13 mouse cellular contexts compared by ENCODE assay signal in the genomic region with DNA sequence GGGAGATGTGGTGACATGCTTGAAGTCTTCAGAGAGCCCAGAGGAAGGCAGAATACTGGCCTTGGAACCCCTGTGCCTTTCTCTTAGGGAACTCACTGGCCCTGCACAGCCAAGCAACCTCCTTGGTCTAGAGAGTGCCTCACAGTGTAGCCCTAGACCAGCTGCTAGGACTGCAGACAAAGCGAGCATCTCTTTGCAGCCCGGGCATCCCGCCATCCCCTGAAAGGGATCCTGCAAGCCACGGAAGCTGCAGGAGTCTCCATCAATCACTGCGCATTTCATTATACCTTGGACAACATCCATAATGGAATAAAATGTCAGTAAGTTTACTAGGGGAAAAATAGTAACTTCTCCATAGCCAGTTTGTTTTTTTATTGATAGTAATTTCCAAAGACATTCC. TPM values are rescaled to one million over a fixed set of nuclear protein-coding genes. Genes with fewer than 3 reads are reported as not detected.
DNase-seq lines count a peak whose midpoint lies in the region; ATAC-seq lines count a peak whose summit lies in the region.
"Had no signal": no experiment of that assay in that cellular context is flagged by ENCODE, and none has a peak within 500 bp of the region (broad histone marks: within the 10 kb centered on the region; RNA-seq: fewer than 3 reads in every experiment).

No protein-coding gene starts in this region.

- H3K4me3 ChIP-seq in embryonic facial prominence, embryonic 14.5 days (ENCODE audit: low read depth, low read length) = no peak overlapping the region
- H3K4me3 ChIP-seq in embryonic facial prominence, embryonic 10.5 days = no peak overlapping the region
- H3K4me3 ChIP-seq: heart, adult 2 months; liver, embryonic 13.5 days; myocyte had no signal

- H3K4me2 ChIP-seq in embryonic facial prominence, embryonic 14.5 days (ENCODE audit: low read depth, low read length) = no peak overlapping the region
- H3K4me2 ChIP-seq: liver, embryonic 13.5 days had no signal

- intact Hi-C loops in left cerebral cortex, postnatal 14 days (cut with DNase I) = no loop called here

- DNase-seq in embryonic facial prominence, embryonic 14.5 days (ENCODE audit: low spot score) = peak; percentile 71
- no peak for DNase-seq in embryonic facial prominence, embryonic 10.5 days (ENCODE audit: low spot score)
- peak; percentile 68 for DNase-seq in right cerebral cortex, postnatal 4 days
- no peak for DNase-seq in right cerebral cortex, postnatal 14 days
- peak; percentile 56 to 57 for DNase-seq in left cerebral cortex, postnatal 14 days (ENCODE audit: low spot score in 2 of 2)
- no peak for DNase-seq in lung, postnatal 14 days
- DNase-seq in thymus, postnatal 25 days = no peak
- no peak for DNase-seq in heart, postnatal 4 days
- DNase-seq: heart, adult 2 months; liver, embryonic 13.5 days had no signal

- H3K9me3 ChIP-seq in embryonic facial prominence, embryonic 14.5 days (ENCODE audit: control insufficient read depth, low read length) = no peaks in the 10 kb centered on the region
- no peaks in the 10 kb centered on the region for H3K9me3 ChIP-seq in embryonic facial prominence, embryonic 10.5 days
- H3K9me3 ChIP-seq: liver, embryonic 13.5 days had no signal

- no peaks in the 10 kb centered on the region for H3K36me3 ChIP-seq in embryonic facial prominence, embryonic 14.5 days (ENCODE audit: control insufficient read depth, insufficient read depth, low read length)
- peaks cover 6% of the 10 kb centered on the region; the same call in 1 of the 2 replicates for H3K36me3 ChIP-seq in embryonic facial prominence, embryonic 10.5 days (replicated peaks)
- H3K36me3 ChIP-seq: liver, embryonic 13.5 days had no signal

- ATAC-seq in embryonic facial prominence, embryonic 14.5 days (ENCODE audit: low read depth) = peak; percentile 51

- H3K27ac ChIP-seq in embryonic facial prominence, embryonic 14.5 days (replicated peaks; ENCODE audit: low read depth, low read length) = no peak overlapping the region
- no peak overlapping the region for H3K27ac ChIP-seq in embryonic facial prominence, embryonic 10.5 days (replicated peaks)
- H3K27ac ChIP-seq: heart, adult 2 months; kidney, postnatal 0 days; liver, embryonic 13.5 days had no signal

- H3K27me3 ChIP-seq in embryonic facial prominence, embryonic 14.5 days (replicated peaks; ENCODE audit: control insufficient read depth, insufficient read depth, low read length) = no peaks in the 10 kb centered on the region
- no peaks in the 10 kb centered on the region for H3K27me3 ChIP-seq in embryonic facial prominence, embryonic 10.5 days (replicated peaks; ENCODE audit: low read depth, poor library complexity, severe bottlenecking)
- H3K27me3 ChIP-seq: liver, embryonic 13.5 days had no signal

- no peak overlapping the region for H3K9ac ChIP-seq in embryonic facial prominence, embryonic 14.5 days (ENCODE audit: low read depth, low read length)
- H3K9ac ChIP-seq: liver, embryonic 13.5 days had no signal

- H3K4me1 ChIP-seq in embryonic facial prominence, embryonic 14.5 days (ENCODE audit: control insufficient read depth, insufficient read depth, low read length) = no peaks in the 10 kb centered on the region
- peaks cover 20% of the 10 kb centered on the region for H3K4me1 ChIP-seq in embryonic facial prominence, embryonic 10.5 days
- H3K4me1 ChIP-seq: liver, embryonic 13.5 days had no signal

- 17% methylated on average over 5 of the region's 5 CpGs for WGBS in embryonic facial prominence, embryonic 14.5 days
- WGBS in embryonic facial prominence, embryonic 10.5 days = 40% methylated on average over 5 of the region's 5 CpGs

RNA-seq across cellular contexts. Expression of a gene that starts 13.4 kb away (rescaled TPM):
- polyA plus RNA-seq in embryonic facial prominence, embryonic 14.5 days (2014; fragmentation: Nextera tagmentation; extraction: Ambion mirVana) = 5.0 and 5.2 TPM in 2 replicates
- 14.9 and 18.7 TPM in 2 replicates for polyA plus RNA-seq in embryonic facial prominence, embryonic 10.5 days (2016; fragmentation: Nextera tagmentation; extraction: Ambion mirVana)
- 10 to 100 TPM; 55.1 to 61.9 TPM for total RNA-seq in left cerebral cortex, postnatal 14 days (2021)
- total RNA-seq in heart, postnatal 4 days (2021) = 1 to 10 TPM; 9.6 TPM
- total RNA-seq: common myeloid progenitor, adult 5-6 weeks had no signal

Comparison
In these comparisons a context has a peak if more than half of its experiments do, and no peak if none do; other contexts are left out.
1. DNase-seq: peak in embryonic facial prominence, embryonic 14.5 days (single experiment), right cerebral cortex, postnatal 4 days (single experiment) and left cerebral cortex, postnatal 14 days (2 of 2); none in embryonic facial prominence, embryonic 10.5 days (single experiment), right cerebral cortex, postnatal 14 days (single experiment), lung, postnatal 14 days (single experiment), thymus, postnatal 25 days (single experiment) and heart, postnatal 4 days (single experiment).
2. RNA of a gene that starts 13.4 kb away (total RNA-seq): 55.1 to 61.9 TPM in left cerebral cortex, postnatal 14 days; 9.6 TPM in heart, postnatal 4 days; every median in the first group is over 4 times any median in the second.